Mouse (Mus musculus) lung, postnatal 0 days (tissue): Measurements from ENCODE around the gene Rnf150.
"Not testable (repeated sequence)": the region's sequence is repeated elsewhere in the genome, so short reads cannot be mapped to it uniquely, and the experiment has no call there.

Experiments used
- CTCF ChIP-seq: IDR thresholded peaks from 2 replicates; pipeline ENCODE4 v1.5.1; 2016; ENCODE audit warnings: antibody characterized with exemption, mild to moderate bottlenecking
- EP300 ChIP-seq: IDR thresholded peaks from 2 replicates; pipeline ENCODE4 v1.6.1; 2016; ENCODE audit warnings: antibody characterized with exemption, mild to moderate bottlenecking, control low read depth

GRCm38 (mm10) chr8:83081806-83082205, 218.7 kb downstream of the Rnf150 start:
- not testable (repeated sequence) for TF ChIP-seq EP300, CTCF
